Mouse (Mus musculus) hindbrain, embryonic 14.5 days (tissue): ENCODE measurements around the gene Mgst3. TPM values are rescaled to one million over a fixed set of nuclear protein-coding genes. Genes with fewer than 3 reads are reported as not detected.

Experiments
- ATAC-seq: fragments of 200-750 bp; cut with Nextera tagmentation; 2 replicates; pipeline ENCODE4 v1.8.0; 2017; ENCODE audit warnings: moderate number of reproducible peaks, mild to moderate bottlenecking, moderate TSS enrichment, moderate library complexity; ENCODE audit not compliant: low FRiP score
- DNase-seq: peaks from one replicate; pipeline ENCODE4 v3.0.0-alpha.2; 2015; ENCODE audit warnings: low spot score
- H3K27ac ChIP-seq: fragments of 300-500 bp; sonication (generic); 2 replicates; pipeline ENCODE4 v1.5.1; 2014; ENCODE audit warnings: mild to moderate bottlenecking, moderate library complexity
- H3K27me3 ChIP-seq: fragments of 300-500 bp; sonication (generic); 2 replicates; pipeline ENCODE4 v1.6.1; 2014; ENCODE audit warnings: mild to moderate bottlenecking, low read length, mixed read lengths; ENCODE audit not compliant: control insufficient read depth, insufficient read depth
- H3K36me3 ChIP-seq: fragments of 300-500 bp; sonication (generic); replicated peaks from 2 replicates; pipeline ENCODE4 v1.6.1; 2014; ENCODE audit not compliant: control insufficient read depth, insufficient read depth
- H3K4me1 ChIP-seq: fragments of 300-500 bp; sonication (generic); replicated peaks from 2 replicates; pipeline ENCODE4 v1.6.1; 2014; ENCODE audit warnings: antibody characterized with exemption, low read length, mixed read lengths; ENCODE audit not compliant: control insufficient read depth, insufficient read depth
- H3K4me2 ChIP-seq: fragments of 300-500 bp; sonication (generic); replicated peaks from 2 replicates; pipeline ENCODE4 v1.6.1; 2014; ENCODE audit warnings: mild to moderate bottlenecking, moderate library complexity
- H3K4me3 ChIP-seq: fragments of 300-500 bp; sonication (generic); replicated peaks from 2 replicates; pipeline ENCODE4 v1.5.1; 2014; ENCODE audit warnings: mild to moderate bottlenecking, low read length
- H3K9ac ChIP-seq: fragments of 300-500 bp; sonication (generic); 2 replicates; pipeline ENCODE4 v1.6.1; 2014
- H3K9me3 ChIP-seq: fragments of 300-500 bp; sonication (generic); 2 replicates; pipeline ENCODE4 v1.6.1; 2016; ENCODE audit warnings: low read length; ENCODE audit not compliant: control insufficient read depth
- WGBS: fragments of 180-500 bp; shearing (Covaris S2); extraction: QIAGEN DNeasy Blood & Tissue Kit; methylation state at CpG from one replicate; pipeline ENCODE4 v1.1.7; 2014; 5-methylcytosine and 5-hydroxymethylcytosine counted together
- polyA plus RNA-seq: library from polyadenylated mRNA; unstranded; fragments of >200 nt; fragmentation: Nextera tagmentation; extraction: Ambion mirVana; gene quantifications from 2 replicates; pipeline ENCODE4 v1.2.1, GENCODE M21; 2014

The Mgst3 gene
- polyA plus RNA-seq, 1 experiment from 2014 or later: 189 TPM

DNA sequence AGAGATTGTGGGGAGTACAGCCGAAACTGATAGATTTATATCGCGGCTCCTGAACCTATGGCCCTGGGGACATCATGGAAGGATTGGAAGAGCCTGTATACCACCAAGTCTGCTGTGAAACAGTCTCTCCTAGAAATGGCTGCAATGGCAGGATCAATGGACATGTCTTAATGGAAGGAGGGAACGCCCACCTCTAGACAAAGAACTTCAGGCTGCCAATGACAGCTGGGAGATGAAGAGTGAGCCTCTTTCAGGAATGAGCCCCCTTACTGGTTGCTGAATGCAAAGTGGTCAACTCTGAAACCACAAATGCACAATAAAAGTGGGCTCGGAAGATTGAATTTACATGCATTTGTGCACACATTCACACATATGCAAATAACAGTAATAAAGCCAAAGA, 10.9 kb downstream of the Mgst3 start:
- H3K9me3 ChIP-seq: no peaks in the 10 kb centered on the region
- no peak overlapping the region for H3K4me2 ChIP-seq
- ATAC-seq: no peak
- no peaks in the 10 kb centered on the region for H3K36me3 ChIP-seq
- DNase-seq: no peak
- no peak overlapping the region for H3K9ac ChIP-seq
- no peaks in the 10 kb centered on the region for H3K27me3 ChIP-seq
- 63% methylated on average over 5 of the region's 5 CpGs for WGBS
- H3K27ac ChIP-seq: no peak overlapping the region
- H3K4me3 ChIP-seq: no peak overlapping the region
- no peaks in the 10 kb centered on the region for H3K4me1 ChIP-seq

- H3K36me3 ChIP-seq: no peaks in the 10 kb centered on the region
- no peaks in the 10 kb centered on the region for H3K27me3 ChIP-seq
- H3K9ac ChIP-seq: no peak overlapping the region
- no peak overlapping the region for H3K27ac ChIP-seq
- H3K4me2 ChIP-seq: no peak overlapping the region
- 89% methylated on average over 7 of the region's 7 CpGs for WGBS
- DNase-seq (no peak), ATAC-seq (no peak)
- no peaks in the 10 kb centered on the region for H3K4me1 ChIP-seq
- no peak overlapping the region for H3K4me3 ChIP-seq
- no peaks in the 10 kb centered on the region for H3K9me3 ChIP-seq
These were observed 11.3 kb downstream of the Mgst3 start for GRCm38 (mm10) chr1:167382316-167382715.

DNA sequence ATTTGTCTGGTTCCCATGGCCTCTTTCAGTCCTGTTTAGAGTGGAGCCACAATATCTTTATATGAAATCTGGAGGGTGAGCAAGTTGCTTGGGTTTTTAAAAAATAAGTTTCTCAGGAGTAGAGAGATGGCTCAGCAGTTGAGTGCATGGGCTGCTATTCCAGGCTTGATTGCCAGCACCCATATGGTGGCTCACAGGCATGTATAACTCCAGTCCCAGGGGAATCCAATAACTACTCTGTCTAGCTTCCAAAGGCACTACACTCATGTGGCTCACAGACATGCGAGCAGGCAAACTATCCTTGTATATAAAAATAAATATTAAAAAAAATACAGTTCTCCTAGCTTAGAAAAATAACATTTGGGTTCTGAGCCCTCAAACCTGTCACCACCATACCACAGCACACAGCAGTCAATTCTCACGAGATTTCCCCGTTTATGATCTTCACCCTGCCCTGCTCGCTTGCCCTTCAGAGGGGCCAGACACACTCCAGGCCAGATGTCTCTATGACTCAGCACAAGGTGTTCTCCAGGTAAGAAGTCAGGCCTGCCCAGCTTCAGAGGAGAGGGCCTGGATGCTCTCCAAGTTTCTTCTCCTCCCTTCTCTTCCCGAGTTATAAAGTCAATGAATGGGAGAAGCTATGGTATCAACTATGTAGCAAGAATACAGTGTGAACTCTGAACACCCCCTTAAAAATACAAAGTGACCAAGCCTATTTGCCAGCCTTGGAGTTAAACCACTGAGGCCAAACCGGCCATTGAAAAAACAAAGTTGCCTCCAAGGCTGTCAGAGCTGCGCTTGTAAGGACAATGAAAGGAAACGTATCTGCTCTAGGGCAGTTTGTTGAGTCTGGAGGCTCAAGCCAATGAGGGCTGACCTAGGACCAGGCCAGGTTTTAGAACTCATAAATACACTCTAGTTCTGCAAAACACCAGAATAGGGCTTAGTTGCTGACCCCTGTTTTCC, 12.3 kb downstream of the Mgst3 start:
- DNase-seq: no peak
- Histone ChIP-seq H3K4me2 (no peak overlapping the region), H3K4me1 (no peaks in the 10 kb centered on the region), H3K9me3 (no peaks in the 10 kb centered on the region), H3K4me3 (no peak overlapping the region), H3K27me3 (no peaks in the 10 kb centered on the region), H3K9ac (no peak overlapping the region), H3K36me3 (peaks cover 2% of the 10 kb centered on the region), H3K27ac (no peak overlapping the region)
- 91% methylated on average over 8 of the region's 8 CpGs for WGBS
- ATAC-seq: no peak

GRCm38 (mm10) chr1:167380223-167380622, 13.4 kb downstream of the Mgst3 start:
- Histone ChIP-seq H3K4me3 (no peak overlapping the region), H3K27me3 (no peaks in the 10 kb centered on the region), H3K27ac (no peak overlapping the region), H3K36me3 (peaks cover 9% of the 10 kb centered on the region), H3K9me3 (no peaks in the 10 kb centered on the region), H3K4me1 (no peaks in the 10 kb centered on the region), H3K4me2 (no peak overlapping the region), H3K9ac (no peak overlapping the region)
- DNase-seq (no peak), ATAC-seq (no peak)
- WGBS: 94% methylated on average over 2 of the region's 2 CpGs

GRCm38 (mm10) chr1:167379751-167380150, 13.9 kb downstream of the Mgst3 start:
- no peak overlapping the region for H3K4me2 ChIP-seq
- no peaks in the 10 kb centered on the region for H3K9me3 ChIP-seq
- H3K27ac ChIP-seq: no peak overlapping the region
- H3K4me1 ChIP-seq: 0 out of 2 replicates have a peak, but pooled peaks cover under 1% of the 10 kb centered on the region
- 74% methylated on average over 5 of the region's 5 CpGs for WGBS
- DNase-seq (no peak), ATAC-seq (no peak)
- no peaks in the 10 kb centered on the region for H3K27me3 ChIP-seq
- H3K9ac ChIP-seq: no peak overlapping the region
- no peak overlapping the region for H3K4me3 ChIP-seq
- peaks cover 9% of the 10 kb centered on the region for H3K36me3 ChIP-seq

- Histone ChIP-seq H3K36me3 (peaks cover 16% of the 10 kb centered on the region), H3K4me1 (0 out of 2 replicates have a peak, but pooled peaks cover 5% of the 10 kb centered on the region), H3K4me2 (no peak overlapping the region), H3K27ac (no peak overlapping the region), H3K4me3 (no peak overlapping the region), H3K9ac (no peak overlapping the region), H3K9me3 (no peaks in the 10 kb centered on the region), H3K27me3 (no peaks in the 10 kb centered on the region)
- WGBS: 83% methylated on average over 6 of the region's 6 CpGs
- DNase-seq (no peak), ATAC-seq (no peak)
These were observed 15.6 kb downstream of the Mgst3 start for GRCm38 (mm10) chr1:167378019-167378418.

DNA sequence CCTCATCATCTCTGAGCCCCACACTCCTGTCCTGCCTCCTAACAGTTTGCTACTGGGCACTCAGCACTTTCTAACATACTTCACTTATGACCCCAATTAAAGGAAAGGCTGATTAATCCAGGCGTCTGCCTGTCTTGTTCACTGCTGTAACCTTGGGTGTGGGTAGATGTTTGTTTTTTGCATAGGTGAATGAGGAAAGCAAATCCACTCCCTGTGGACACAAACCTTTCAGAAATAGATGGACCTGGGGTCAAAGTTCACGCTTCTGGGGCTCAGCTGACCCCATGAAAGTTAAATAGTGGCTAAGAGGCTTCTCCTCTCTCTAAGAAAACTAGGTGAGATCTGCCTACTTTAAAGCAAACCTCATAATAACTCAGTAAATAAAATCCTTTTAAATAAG, 18.7 kb downstream of the Mgst3 start:
- 0 out of 2 replicates have a peak, but pooled peaks cover 5% of the 10 kb centered on the region for H3K4me1 ChIP-seq
- no peak overlapping the region for H3K27ac ChIP-seq
- no peaks in the 10 kb centered on the region for H3K9me3 ChIP-seq
- no peak overlapping the region for H3K4me3 ChIP-seq
- H3K36me3 ChIP-seq: peaks cover 26% of the 10 kb centered on the region
- 67% methylated on average over 2 of the region's 2 CpGs for WGBS
- ATAC-seq (no peak), DNase-seq (no peak)
- no peaks in the 10 kb centered on the region for H3K27me3 ChIP-seq
- H3K4me2 ChIP-seq: no peak overlapping the region
- no peak overlapping the region for H3K9ac ChIP-seq

- peaks cover 26% of the 10 kb centered on the region for H3K36me3 ChIP-seq
- 22% methylated on average over 15 of the region's 15 CpGs for WGBS
- H3K9me3 ChIP-seq: no peaks in the 10 kb centered on the region
- ATAC-seq (no peak), DNase-seq (no peak)
- H3K4me2 ChIP-seq: no peak overlapping the region
- no peaks in the 10 kb centered on the region for H3K27me3 ChIP-seq
- no peak overlapping the region for H3K4me3 ChIP-seq
- H3K4me1 ChIP-seq: 0 out of 2 replicates have a peak, but pooled peaks cover 5% of the 10 kb centered on the region
- no peak overlapping the region for H3K9ac ChIP-seq
- H3K27ac ChIP-seq: no peak overlapping the region
These were observed 19.4 kb downstream of the Mgst3 start for GRCm38 (mm10) chr1:167374003-167374784.

- no peak for ATAC-seq
- no peak overlapping the region for H3K9ac ChIP-seq
- H3K9me3 ChIP-seq: no peaks in the 10 kb centered on the region
- no peaks in the 10 kb centered on the region for H3K27me3 ChIP-seq
- DNase-seq: no peak
- H3K4me2 ChIP-seq: no peak overlapping the region
- 0 out of 2 replicates have a peak, but pooled peaks cover 5% of the 10 kb centered on the region for H3K4me1 ChIP-seq
- peaks cover 32% of the 10 kb centered on the region for H3K36me3 ChIP-seq
- H3K4me3 ChIP-seq: no peak overlapping the region
- H3K27ac ChIP-seq: no peak overlapping the region
- 94% methylated on average over 7 of the region's 7 CpGs for WGBS
These were observed 20.9 kb downstream of the Mgst3 start for GRCm38 (mm10) chr1:167372739-167373138.
